Mouse (Mus musculus): ENCODE measurements at regions not wholly inside any gene's neighbourhood (a gene's known extent, or its start where the extent isn't known, plus 50 kb on each side); places are given as distances from the start of the nearest gene placed in this dataset.

GRCm38 (mm10) chr13:43726895-43727341 is 57.7 kb upstream of the Cd83 start:
- TF ChIP-seq EP300 (IDR thresholded peaks at IDR 0.05; ENCODE audit: low read depth in 1 of 2, low read length in 2 of 2) (no peak), ZMIZ1 (IDR thresholded peaks at IDR 0.05; ENCODE audit: low read depth, low read length) (no peak), POLR2A (IDR thresholded peaks at IDR 0.05; ENCODE audit: control insufficient read depth in 1 of 2, insufficient read depth in 1 of 2, low read depth in 1 of 2, low read length in 2 of 2, poor library complexity in 1 of 2) (no peak), CTCF (IDR thresholded peaks at IDR 0.05 in 2 of 3, conservative IDR thresholded peaks at IDR 0.05 in 1 of 3; ENCODE audit: control insufficient read depth in 1 of 3, insufficient read depth in 1 of 3, low read depth in 2 of 3, low read length in 3 of 3, poor library complexity in 1 of 3, severe bottlenecking in 1 of 3) (no peak)
